Mouse (Mus musculus): ENCODE measurements around the gene Epb41l2.

- TF ChIP-seq EP300 (IDR thresholded peaks at IDR 0.05; ENCODE audit: low read depth), result no peak
- TF ChIP-seq CTCF (IDR thresholded peaks at IDR 0.05; ENCODE audit: low read depth), result no peak
Measured at GRCm38 (mm10) chr10:25330094-25330493, 29.5 kb upstream of the Epb41l2 start.
